Mouse (Mus musculus): ENCODE results near the gene Clgn. TPM values are rescaled to one million over a fixed set of nuclear protein-coding genes. Genes with fewer than 3 reads are reported as not detected.
"Not testable (repeated sequence)": the region's sequence is repeated elsewhere in the genome, so short reads cannot be mapped to it uniquely, and the experiment has no call there.

Gene Clgn
- polyA plus RNA-seq, 1 experiment from 2014 or later: 0.33 TPM

GRCm38 (mm10) chr8:83426949-83427348 lies 37.3 kb downstream of the Clgn start:
- no peaks in the 10 kb centered on the region for H3K36me3 ChIP-seq (ENCODE audit: control insufficient read depth, insufficient read depth, low read length)
- no peak overlapping the region for H3K4me2 ChIP-seq (replicated peaks; ENCODE audit: low read depth, low read length)
- H3K4me1 ChIP-seq (ENCODE audit: control insufficient read depth, insufficient read depth, low read length): no peaks in the 10 kb centered on the region
- WGBS: 46% methylated on average over 7 of the region's 7 CpGs
- H3K9me3 ChIP-seq (ENCODE audit: control insufficient read depth, low read depth, low read length): no peaks in the 10 kb centered on the region
- no peak overlapping the region for H3K4me3 ChIP-seq (ENCODE audit: low read depth, low read length)
- no peaks in the 10 kb centered on the region for H3K27me3 ChIP-seq (ENCODE audit: control insufficient read depth, insufficient read depth, low read length)
- no peak overlapping the region for H3K9ac ChIP-seq (replicated peaks; ENCODE audit: low read depth, low read length)
- no peak overlapping the region for H3K27ac ChIP-seq (ENCODE audit: low read length)
- no peak for ATAC-seq (ENCODE audit: insufficient number of reproducible peaks, insufficient read depth, low FRiP score, low read depth)

- H3K9me3 ChIP-seq (ENCODE audit: control insufficient read depth, low read depth, low read length); H3K4me3 ChIP-seq (ENCODE audit: low read depth, low read length); H3K9ac ChIP-seq (replicated peaks; ENCODE audit: low read depth, low read length); ATAC-seq (ENCODE audit: insufficient number of reproducible peaks, insufficient read depth, low FRiP score, low read depth); H3K4me1 ChIP-seq (ENCODE audit: control insufficient read depth, insufficient read depth, low read length); H3K36me3 ChIP-seq (ENCODE audit: control insufficient read depth, insufficient read depth, low read length); H3K27me3 ChIP-seq (ENCODE audit: control insufficient read depth, insufficient read depth, low read length); H3K4me2 ChIP-seq (replicated peaks; ENCODE audit: low read depth, low read length); H3K27ac ChIP-seq (ENCODE audit: low read length): not testable (repeated sequence)
- 93% methylated on average over 3 of the region's 3 CpGs for WGBS
Measured at GRCm38 (mm10) chr8:83428621-83429020, 39.0 kb downstream of the Clgn start.

GRCm38 (mm10) chr8:83429071-83429524 lies 39.4 kb downstream of the Clgn start:
- Histone ChIP-seq H3K27me3 (ENCODE audit: control insufficient read depth, insufficient read depth, low read length) (no peaks in the 10 kb centered on the region), H3K36me3 (ENCODE audit: control insufficient read depth, insufficient read depth, low read length) (0 out of 2 replicates have a peak, but pooled peaks cover 4% of the 10 kb centered on the region), H3K9ac (replicated peaks; ENCODE audit: low read depth, low read length) (no peak overlapping the region), H3K4me1 (ENCODE audit: control insufficient read depth, insufficient read depth, low read length) (no peaks in the 10 kb centered on the region), H3K4me3 (ENCODE audit: low read depth, low read length) (no peak overlapping the region), H3K27ac (ENCODE audit: low read length) (no peak overlapping the region), H3K4me2 (replicated peaks; ENCODE audit: low read depth, low read length) (no peak overlapping the region), H3K9me3 (ENCODE audit: control insufficient read depth, low read depth, low read length) (no peaks in the 10 kb centered on the region)
- ATAC-seq (ENCODE audit: insufficient number of reproducible peaks, insufficient read depth, low FRiP score, low read depth): peak; percentile 63; the same call in 1 of the 2 replicates
- WGBS: 61% methylated on average over 4 of the region's 4 CpGs

GRCm38 (mm10) chr8:83437077-83437476 lies 47.4 kb downstream of the Clgn start:
- peaks cover 12% of the 10 kb centered on the region; the same call in 1 of the 2 replicates for H3K36me3 ChIP-seq (ENCODE audit: control insufficient read depth, insufficient read depth, low read length)
- no peaks in the 10 kb centered on the region for H3K9me3 ChIP-seq (ENCODE audit: control insufficient read depth, low read depth, low read length)
- no peak overlapping the region for H3K4me3 ChIP-seq (ENCODE audit: low read depth, low read length)
- H3K4me2 ChIP-seq (replicated peaks; ENCODE audit: low read depth, low read length): no peak overlapping the region
- H3K27me3 ChIP-seq (ENCODE audit: control insufficient read depth, insufficient read depth, low read length): no peaks in the 10 kb centered on the region
- H3K4me1 ChIP-seq (ENCODE audit: control insufficient read depth, insufficient read depth, low read length): no peaks in the 10 kb centered on the region
- ATAC-seq (ENCODE audit: insufficient number of reproducible peaks, insufficient read depth, low FRiP score, low read depth): no peak
- 94% methylated on average over 1 of the region's 1 CpGs for WGBS
- H3K27ac ChIP-seq (ENCODE audit: low read length): no peak overlapping the region
- no peak overlapping the region for H3K9ac ChIP-seq (replicated peaks; ENCODE audit: low read depth, low read length)

- WGBS: 1% methylated on average over 29 of the region's 29 CpGs
- Histone ChIP-seq H3K36me3 (ENCODE audit: control insufficient read depth, insufficient read depth, low read length) (peaks cover 5% of the 10 kb centered on the region; the same call in 1 of the 2 replicates), H3K9me3 (ENCODE audit: control insufficient read depth, low read depth, low read length) (no peaks in the 10 kb centered on the region), H3K4me1 (ENCODE audit: control insufficient read depth, insufficient read depth, low read length) (no peaks in the 10 kb centered on the region), H3K4me2 (replicated peaks; ENCODE audit: low read depth, low read length) (peak overlapping the region; percentile 57), H3K27me3 (ENCODE audit: control insufficient read depth, insufficient read depth, low read length) (no peaks in the 10 kb centered on the region), H3K4me3 (ENCODE audit: low read depth, low read length) (peak overlapping the region; percentile 71), H3K27ac (ENCODE audit: low read length) (peak overlapping the region; percentile 89), H3K9ac (replicated peaks; ENCODE audit: low read depth, low read length) (peak overlapping the region; percentile 89)
- ATAC-seq (ENCODE audit: insufficient number of reproducible peaks, insufficient read depth, low FRiP score, low read depth): no peak
Measured at GRCm38 (mm10) chr8:83441656-83442242, 52.1 kb downstream of the Clgn start.

GRCm38 (mm10) chr8:83442243-83443051 lies 52.8 kb downstream of the Clgn start:
- WGBS: under 1% methylated on average over 64 of the region's 64 CpGs
- H3K27ac ChIP-seq (ENCODE audit: low read length): peak overlapping the region; percentile 89
- H3K4me3 ChIP-seq (ENCODE audit: low read depth, low read length): peak overlapping the region; percentile 71
- H3K36me3 ChIP-seq (ENCODE audit: control insufficient read depth, insufficient read depth, low read length): peaks cover 1% of the 10 kb centered on the region; the same call in 1 of the 2 replicates
- peak overlapping the region; percentile 58 for H3K4me2 ChIP-seq (replicated peaks; ENCODE audit: low read depth, low read length)
- H3K9ac ChIP-seq (replicated peaks; ENCODE audit: low read depth, low read length): peak overlapping the region; percentile 89
- no peaks in the 10 kb centered on the region for H3K27me3 ChIP-seq (ENCODE audit: control insufficient read depth, insufficient read depth, low read length)
- no peaks in the 10 kb centered on the region for H3K4me1 ChIP-seq (ENCODE audit: control insufficient read depth, insufficient read depth, low read length)
- ATAC-seq (ENCODE audit: insufficient number of reproducible peaks, insufficient read depth, low FRiP score, low read depth): peak; percentile 100
- no peaks in the 10 kb centered on the region for H3K9me3 ChIP-seq (ENCODE audit: control insufficient read depth, low read depth, low read length)

- Histone ChIP-seq H3K4me1 (ENCODE audit: control insufficient read depth, insufficient read depth, low read length) (no peaks in the 10 kb centered on the region), H3K9ac (replicated peaks; ENCODE audit: low read depth, low read length) (0 out of 2 replicates have a peak overlapping the region, but pooled peaks have one; percentile 89)
- ATAC-seq (ENCODE audit: insufficient number of reproducible peaks, insufficient read depth, low FRiP score, low read depth): no peak
Measured at GRCm38 (mm10) chr8:83443052-83443400, 53.4 kb downstream of the Clgn start.

GRCm38 (mm10) chr8:83449960-83450359 lies 60.3 kb downstream of the Clgn start:
- WGBS: 72% methylated on average over 1 of the region's 1 CpGs

More at GRCm38 (mm10) chr8:83443052-83443400, 53.4 kb downstream of the Clgn start:
- peak overlapping the region; percentile 71 for H3K4me3 ChIP-seq (ENCODE audit: low read depth, low read length)
- WGBS: 30% methylated on average over 5 of the region's 5 CpGs
- H3K36me3 ChIP-seq (ENCODE audit: control insufficient read depth, insufficient read depth, low read length): no peaks in the 10 kb centered on the region
- H3K27ac ChIP-seq (ENCODE audit: low read length): peak overlapping the region; percentile 82
- peak overlapping the region; percentile 58 for H3K4me2 ChIP-seq (replicated peaks; ENCODE audit: low read depth, low read length)
- no peaks in the 10 kb centered on the region for H3K27me3 ChIP-seq (ENCODE audit: control insufficient read depth, insufficient read depth, low read length)
- no peaks in the 10 kb centered on the region for H3K9me3 ChIP-seq (ENCODE audit: control insufficient read depth, low read depth, low read length)

More at GRCm38 (mm10) chr8:83449960-83450359, 60.3 kb downstream of the Clgn start:
- H3K4me1 ChIP-seq (ENCODE audit: control insufficient read depth, insufficient read depth, low read length): no peaks in the 10 kb centered on the region
- H3K9me3 ChIP-seq (ENCODE audit: control insufficient read depth, low read depth, low read length): no peaks in the 10 kb centered on the region
- no peaks in the 10 kb centered on the region for H3K27me3 ChIP-seq (ENCODE audit: control insufficient read depth, insufficient read depth, low read length)
- no peak overlapping the region for H3K9ac ChIP-seq (replicated peaks; ENCODE audit: low read depth, low read length)
- H3K27ac ChIP-seq (ENCODE audit: low read length): no peak overlapping the region
- no peaks in the 10 kb centered on the region for H3K36me3 ChIP-seq (ENCODE audit: control insufficient read depth, insufficient read depth, low read length)
- no peak overlapping the region for H3K4me2 ChIP-seq (replicated peaks; ENCODE audit: low read depth, low read length)
- no peak overlapping the region for H3K4me3 ChIP-seq (ENCODE audit: low read depth, low read length)
- ATAC-seq (ENCODE audit: insufficient number of reproducible peaks, insufficient read depth, low FRiP score, low read depth): no peak

Data from stomach, embryonic 14.5 days (tissue).